ENCODE assay signal across 8 mouse cellular contexts in the genomic region with DNA sequence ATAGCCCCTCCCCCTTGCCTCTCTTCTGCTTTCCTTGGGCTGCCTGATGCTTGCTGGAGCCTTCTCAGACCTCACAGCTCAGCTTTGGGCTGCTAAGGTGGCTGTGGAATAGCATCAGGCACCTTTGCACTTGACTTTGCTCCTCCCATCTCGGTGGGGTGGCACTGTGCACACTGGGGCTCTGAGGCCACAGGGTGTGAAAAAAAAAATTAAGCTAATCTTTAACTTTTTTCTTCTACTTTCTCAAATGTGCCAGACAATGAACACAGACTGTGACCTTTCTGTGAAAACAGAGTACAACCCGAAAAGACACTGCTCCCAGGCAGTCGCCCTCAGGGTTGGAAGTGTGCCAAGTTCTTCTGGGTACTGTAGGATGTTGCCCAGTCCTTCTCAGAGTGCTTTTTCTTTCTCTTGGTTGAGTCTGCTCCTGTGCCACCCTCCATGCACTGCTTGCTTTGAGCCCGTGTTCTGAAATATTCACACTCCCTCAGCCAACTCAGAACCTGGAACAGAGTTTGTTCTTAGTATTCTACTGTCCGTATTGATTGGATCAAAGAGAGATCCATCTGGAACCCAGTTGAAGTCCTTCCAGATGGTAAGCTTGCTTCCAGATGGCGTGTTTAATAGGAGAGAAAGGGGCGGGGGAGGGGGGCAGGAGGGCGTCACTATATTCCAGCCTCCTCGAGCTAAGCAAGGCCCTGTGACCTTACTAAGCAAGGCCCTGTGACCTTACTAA. TPM values are rescaled to one million over a fixed set of nuclear protein-coding genes. Genes with fewer than 3 reads are reported as not detected.
DNase-seq lines count a peak whose midpoint lies in the region; ATAC-seq and TF ChIP-seq lines count a peak whose summit lies in the region.

No protein-coding gene starts in this region.

- H3K36me3 ChIP-seq in intestine, postnatal 0 days (ENCODE audit: control insufficient read depth, insufficient read depth) = no peaks in the 10 kb centered on the region
- no peaks in the 10 kb centered on the region for H3K36me3 ChIP-seq in lung, postnatal 0 days (ENCODE audit: insufficient read depth, low read length)
- no peaks in the 10 kb centered on the region for H3K36me3 ChIP-seq in midbrain, embryonic 15.5 days (replicated peaks)

- no peak for TF ChIP-seq EP300 in lung, postnatal 0 days (IDR thresholded peaks at IDR 0.05)

- DNase-seq in layer of hippocampus, adult 2 months (ENCODE audit: low spot score in 2 of 2) = peak; percentile 49 to 59
- no peak for DNase-seq in layer of hippocampus, adult 9-10 months (ENCODE audit: low spot score)
- DNase-seq in lung, postnatal 0 days (ENCODE audit: low spot score) = peak; percentile 21
- DNase-seq in c-Kit-positive CD71-positive TER-119-positive erythroid progenitor cells, embryonic 14.5 days (ENCODE audit: low spot score) = no peak
- no peak for DNase-seq in gastrocnemius, adult 8-10 months (ENCODE audit: low spot score in 2 of 2)

- H3K27me3 ChIP-seq in intestine, postnatal 0 days (replicated peaks; ENCODE audit: control insufficient read depth, insufficient read depth, low read length) = no peaks in the 10 kb centered on the region
- H3K27me3 ChIP-seq in lung, postnatal 0 days (replicated peaks; ENCODE audit: insufficient read depth, low read length) = no peaks in the 10 kb centered on the region
- no peaks in the 10 kb centered on the region for H3K27me3 ChIP-seq in midbrain, embryonic 15.5 days (replicated peaks)

- H3K4me2 ChIP-seq in intestine, postnatal 0 days (replicated peaks; ENCODE audit: low read depth) = peak overlapping the region; percentile 43; the same call in 1 of the 2 replicates
- peak overlapping the region; percentile 22; the same call in 1 of the 2 replicates for H3K4me2 ChIP-seq in lung, postnatal 0 days (replicated peaks; ENCODE audit: low read depth, low read length)
- H3K4me2 ChIP-seq in midbrain, embryonic 15.5 days = no peak overlapping the region

- H3K27ac ChIP-seq in layer of hippocampus, adult 2 months = peak overlapping the region; percentile 44
- no peak overlapping the region for H3K27ac ChIP-seq in intestine, postnatal 0 days (ENCODE audit: low read depth, low read length)
- no peak overlapping the region for H3K27ac ChIP-seq in lung, postnatal 0 days (ENCODE audit: low read length)
- no peak overlapping the region for H3K27ac ChIP-seq in midbrain, embryonic 15.5 days

- no peaks in the 10 kb centered on the region for H3K9me3 ChIP-seq in intestine, postnatal 0 days (ENCODE audit: control insufficient read depth)
- H3K9me3 ChIP-seq in lung, postnatal 0 days (ENCODE audit: low read length) = no peaks in the 10 kb centered on the region
- H3K9me3 ChIP-seq in midbrain, embryonic 15.5 days = no peaks in the 10 kb centered on the region

- WGBS in intestine, postnatal 0 days = 26% methylated on average over 9 of the region's 9 CpGs
- whole genome bisulfite sequencing in lung, postnatal 0 days = 28% methylated on average over 9 of the region's 9 CpGs
- 37% methylated on average over 9 of the region's 9 CpGs for WGBS in midbrain, embryonic 15.5 days

- no peak overlapping the region for H3K4me3 ChIP-seq in layer of hippocampus, adult 2 months
- no peak overlapping the region for H3K4me3 ChIP-seq in intestine, postnatal 0 days (ENCODE audit: low read depth, low read length)
- H3K4me3 ChIP-seq in lung, postnatal 0 days (ENCODE audit: low read depth, low read length) = no peak overlapping the region
- H3K4me3 ChIP-seq in midbrain, embryonic 15.5 days = no peak overlapping the region

- H3K4me1 ChIP-seq in intestine, postnatal 0 days (replicated peaks; ENCODE audit: control insufficient read depth, insufficient read depth, low read length) = 0 out of 2 replicates have a peak, but pooled peaks cover 2% of the 10 kb centered on the region
- no peaks in the 10 kb centered on the region; the same call in 1 of the 2 replicates for H3K4me1 ChIP-seq in lung, postnatal 0 days (ENCODE audit: insufficient read depth, low read depth, low read length)
- peaks cover 18% of the 10 kb centered on the region for H3K4me1 ChIP-seq in midbrain, embryonic 15.5 days

- peak; percentile 74 for ATAC-seq in cerebellum, adult (ENCODE audit: insufficient number of reproducible peaks, low FRiP score, low TSS enrichment)
- ATAC-seq in intestine, postnatal 0 days = peak; percentile 93
- ATAC-seq in lung, postnatal 0 days = peak; percentile 78
- ATAC-seq in midbrain, embryonic 15.5 days (replicated peaks) = no peak

- TF ChIP-seq CTCF in layer of hippocampus, adult 2 months (conservative IDR thresholded peaks at IDR 0.05) = no peak
- no peak for TF ChIP-seq CTCF in intestine, postnatal 0 days (IDR thresholded peaks at IDR 0.05; ENCODE audit: low read depth)
- no peak for TF ChIP-seq CTCF in lung, postnatal 0 days (IDR thresholded peaks at IDR 0.05)

- H3K9ac ChIP-seq in intestine, postnatal 0 days (ENCODE audit: low read depth, low read length) = no peak overlapping the region
- no peak overlapping the region for H3K9ac ChIP-seq in lung, postnatal 0 days (replicated peaks; ENCODE audit: low read depth)
- H3K9ac ChIP-seq in midbrain, embryonic 15.5 days = no peak overlapping the region

RNA-seq across cellular contexts. Expression of a gene that starts 54.8 kb away (rescaled TPM):
- total RNA-seq in layer of hippocampus, adult 2 months (2021) = 100 to 1,000 TPM; 128 to 131 TPM
- polyA plus RNA-seq in intestine, postnatal 0 days (2015; fragmentation: Nextera tagmentation; extraction: Ambion mirVana) = 6.1 and 9.4 TPM in 2 replicates
- polyA plus RNA-seq in lung, postnatal 0 days (2015; fragmentation: Nextera tagmentation; extraction: Ambion mirVana) = 11.9 and 14.7 TPM in 2 replicates
- polyA plus RNA-seq in midbrain, embryonic 15.5 days (2015; fragmentation: Nextera tagmentation; extraction: Ambion mirVana) = 8.6 and 9.0 TPM in 2 replicates
- total RNA-seq in gastrocnemius, adult 8-10 months (2022) = 10 to 100 TPM; 40.3 to 60.6 (median 42.9) TPM

Comparison
In these comparisons a context has a peak if more than half of its experiments do, and no peak if none do; other contexts are left out.
1. DNase-seq: peak in layer of hippocampus, adult 2 months (2 of 2) and lung, postnatal 0 days (single experiment); none in layer of hippocampus, adult 9-10 months (single experiment), c-Kit-positive CD71-positive TER-119-positive erythroid progenitor cells, embryonic 14.5 days (single experiment) and gastrocnemius, adult 8-10 months (0 of 2).